Mouse (Mus musculus): Measurements from ENCODE around the gene Med27. TPM values are rescaled to one million over a fixed set of nuclear protein-coding genes. Genes with fewer than 3 reads are reported as not detected.

Med27 gene
- total and polyA plus RNA-seq, 3 experiments: 32.1 to 36.2 (median 33.6) TPM

GRCm38 (mm10) chr2:29458346-29458950 is 111.8 kb downstream of the Med27 start:
- Histone ChIP-seq H3K79me2 (replicated peaks; ENCODE audit: control insufficient read depth, extremely low read depth, insufficient read depth, poor library complexity, severe bottlenecking) (no peaks in the 10 kb centered on the region; the same call in 1 of the 2 replicates), H3K27me3 (replicated peaks) (no peaks in the 10 kb centered on the region), H3K4me2 (ENCODE audit: insufficient read depth, low read depth, poor library complexity, severe bottlenecking) (no peak overlapping the region), H3K4me3 (replicated peaks in 1 of 3; ENCODE audit: low read depth in 2 of 3, low read length in 2 of 3, poor library complexity in 1 of 3) (no peak overlapping the region), H3K9ac (ENCODE audit: insufficient read depth, low read depth) (no peak overlapping the region), H3K36me3 (replicated peaks in 1 of 2; ENCODE audit: control insufficient read depth in 1 of 2, insufficient read depth in 1 of 2, low read length in 1 of 2) (peaks cover 0 to 22% of the 10 kb centered on the region in 2 experiments), H3K9me3 (replicated peaks; ENCODE audit: low read length) (peaks cover 1% of the 10 kb centered on the region), H3K4me1 (ENCODE audit: control insufficient read depth in 1 of 2, insufficient read depth in 2 of 2) (peaks cover 25 to 79% of the 10 kb centered on the region in 2 experiments), H3K27ac (ENCODE audit: insufficient read depth, low read depth) (no peak overlapping the region)
- dilution Hi-C loops (cut with MboI; ENCODE audit: extremely low pct_ligation_motif_present, extremely low pct_unique_long_range_greater_than_20kb, low sequenced_read_pairs): no loop called here
- TF ChIP-seq ZMIZ1 (IDR thresholded peaks at IDR 0.05; ENCODE audit: low read depth, low read length) (no peak), CTCF (conservative IDR thresholded peaks at IDR 0.05 in 1 of 2, IDR thresholded peaks at IDR 0.05 in 1 of 2; ENCODE audit: low read depth in 2 of 2, low read length in 2 of 2) (no peak), HCFC1 (IDR thresholded peaks at IDR 0.05; ENCODE audit: low read depth, low read length) (no peak), EP300 (IDR thresholded peaks at IDR 0.05; ENCODE audit: low read length) (no peak), ZC3H11A (IDR thresholded peaks at IDR 0.05; ENCODE audit: low read depth, low read length) (no peak), ELF1 (IDR thresholded peaks at IDR 0.05; ENCODE audit: low read depth, low read length) (no peak)
- no peak for DNase-seq (ENCODE audit: extremely low read depth)
- in situ Hi-C loops (cut with MboI; ENCODE audit: low pct_ligation_motif_present, low pct_unique_long_range_greater_than_20kb, low sequenced_read_pairs): no loop called here

- dilution Hi-C loops (cut with MboI; ENCODE audit: extremely low pct_ligation_motif_present, extremely low pct_unique_long_range_greater_than_20kb, low sequenced_read_pairs) (no loop called here), in situ Hi-C loops (cut with MboI; ENCODE audit: low pct_ligation_motif_present, low pct_unique_long_range_greater_than_20kb, low sequenced_read_pairs) (no loop called here)
- H3K27me3 ChIP-seq (replicated peaks): no peaks in the 10 kb centered on the region
- H3K27ac ChIP-seq (ENCODE audit: insufficient read depth, low read depth): no peak overlapping the region
- TF ChIP-seq E2F4 (IDR thresholded peaks at IDR 0.05; ENCODE audit: insufficient replicate concordance, low read depth, low read length) (no peak), PAX5 (IDR thresholded peaks at IDR 0.05; ENCODE audit: low read length) (no peak), MAFK (IDR thresholded peaks at IDR 0.05; ENCODE audit: insufficient replicate concordance, low read length) (no peak), ZKSCAN1 (IDR thresholded peaks at IDR 0.05; ENCODE audit: borderline replicate concordance, low read depth, low read length) (no peak), ZC3H11A (IDR thresholded peaks at IDR 0.05; ENCODE audit: low read depth, low read length) (no peak), NELFE (IDR thresholded peaks at IDR 0.05; ENCODE audit: low read depth, low read length) (no peak), USF1 (IDR thresholded peaks at IDR 0.05; ENCODE audit: low read depth, low read length) (no peak), BHLHE40 (IDR thresholded peaks at IDR 0.05; ENCODE audit: low read depth, low read length) (no peak), CHD1 (IDR thresholded peaks at IDR 0.05; ENCODE audit: low read depth, low read length) (no peak), SIN3A (IDR thresholded peaks at IDR 0.05; ENCODE audit: low read length) (no peak)
- H3K36me3 ChIP-seq (replicated peaks in 1 of 2; ENCODE audit: control insufficient read depth in 1 of 2, insufficient read depth in 1 of 2, low read length in 1 of 2): peaks cover 0 to 17% of the 10 kb centered on the region in 2 experiments
- H3K4me2 ChIP-seq (ENCODE audit: insufficient read depth, low read depth, poor library complexity, severe bottlenecking): no peak overlapping the region
- peaks cover 1% of the 10 kb centered on the region for H3K9me3 ChIP-seq (replicated peaks; ENCODE audit: low read length)
- DNase-seq (ENCODE audit: extremely low read depth): no peak
- H3K9ac ChIP-seq (ENCODE audit: insufficient read depth, low read depth): no peak overlapping the region
- H3K4me3 ChIP-seq (replicated peaks in 1 of 3; ENCODE audit: low read depth in 2 of 3, low read length in 2 of 3, poor library complexity in 1 of 3): no peak overlapping the region
- H3K79me2 ChIP-seq (replicated peaks; ENCODE audit: control insufficient read depth, extremely low read depth, insufficient read depth, poor library complexity, severe bottlenecking): no peaks in the 10 kb centered on the region; the same call in 1 of the 2 replicates
- peaks cover 16 to 71% of the 10 kb centered on the region in 2 experiments for H3K4me1 ChIP-seq (ENCODE audit: control insufficient read depth in 1 of 2, insufficient read depth in 2 of 2)
Measured at GRCm38 (mm10) chr2:29459648-29460047, 113.0 kb downstream of the Med27 start.

Data from CH12.LX (cell line).